Mouse (Mus musculus) kidney, embryonic 16.5 days (tissue): ENCODE measurements at regions not wholly inside any gene's neighbourhood (a gene's known extent, or its start where the extent isn't known, plus 50 kb on each side); places are given as distances from the start of the nearest gene placed in this dataset. TPM values are rescaled to one million over a fixed set of nuclear protein-coding genes. Genes with fewer than 3 reads are reported as not detected.

Source experiments
- ATAC-seq: fragments of 200-750 bp; cut with Nextera tagmentation; 2 replicates; pipeline ENCODE4 v1.8.0; 2017; ENCODE audit warnings: moderate TSS enrichment; ENCODE audit not compliant: low FRiP score, low TSS enrichment
- H3K27ac ChIP-seq: fragments of 300-500 bp; sonication (generic); 2 replicates; pipeline ENCODE4 v1.5.1; 2014; ENCODE audit warnings: low read length
- H3K27me3 ChIP-seq: fragments of 300-500 bp; sonication (generic); 2 replicates; pipeline ENCODE4 v1.6.1; 2014; ENCODE audit warnings: low read length, control low read depth, mixed read lengths; ENCODE audit not compliant: insufficient read depth
- H3K36me3 ChIP-seq: fragments of 300-500 bp; sonication (generic); 2 replicates; pipeline ENCODE4 v1.6.1; 2014; ENCODE audit warnings: low read length, control low read depth, mixed read lengths; ENCODE audit not compliant: insufficient read depth
- H3K4me1 ChIP-seq: fragments of 300-500 bp; sonication (generic); 2 replicates; pipeline ENCODE4 v1.6.1; 2014; ENCODE audit warnings: low read length, control low read depth, mixed read lengths; ENCODE audit not compliant: insufficient read depth
- H3K4me2 ChIP-seq: fragments of 300-500 bp; sonication (generic); replicated peaks from 2 replicates; pipeline ENCODE4 v1.6.1; 2014; ENCODE audit warnings: low read depth, low read length
- H3K4me3 ChIP-seq: fragments of 300-500 bp; sonication (generic); 2 replicates; pipeline ENCODE4 v1.5.1; 2014; ENCODE audit warnings: mild to moderate bottlenecking, low read length
- H3K9ac ChIP-seq: fragments of 300-500 bp; sonication (generic); replicated peaks from 2 replicates; pipeline ENCODE4 v1.6.1; 2014; ENCODE audit warnings: low read length
- H3K9me3 ChIP-seq: fragments of 300-500 bp; sonication (generic); 2 replicates; pipeline ENCODE4 v1.6.1; 2016; ENCODE audit warnings: low read length, control low read depth
- WGBS: fragments of 180-500 bp; shearing (Covaris S2); extraction: QIAGEN DNeasy Blood & Tissue Kit; methylation state at CpG from one replicate; pipeline ENCODE4 v1.1.7; 2014; 5-methylcytosine and 5-hydroxymethylcytosine counted together
- microRNA-seq: library from miRNA; unstranded; fragments of <30 nt; microRNA quantifications from one replicate; pipeline ENCODE4, GENCODE M21; 2016

- Histone ChIP-seq H3K9me3 (no peaks in the 10 kb centered on the region), H3K4me3 (no peak overlapping the region), H3K27me3 (no peaks in the 10 kb centered on the region), H3K4me1 (no peaks in the 10 kb centered on the region), H3K9ac (no peak overlapping the region), H3K4me2 (no peak overlapping the region), H3K36me3 (no peaks in the 10 kb centered on the region), H3K27ac (no peak overlapping the region)
- ATAC-seq, result 0 out of 2 replicates have a peak, but pooled peaks have one; percentile 51
- 24% methylated on average over 5 of the region's 5 CpGs for whole genome bisulfite sequencing
Observed at GRCm38 (mm10) chr12:94795913-94796615, 896.0 kb upstream of the Flrt2 start.

DNA sequence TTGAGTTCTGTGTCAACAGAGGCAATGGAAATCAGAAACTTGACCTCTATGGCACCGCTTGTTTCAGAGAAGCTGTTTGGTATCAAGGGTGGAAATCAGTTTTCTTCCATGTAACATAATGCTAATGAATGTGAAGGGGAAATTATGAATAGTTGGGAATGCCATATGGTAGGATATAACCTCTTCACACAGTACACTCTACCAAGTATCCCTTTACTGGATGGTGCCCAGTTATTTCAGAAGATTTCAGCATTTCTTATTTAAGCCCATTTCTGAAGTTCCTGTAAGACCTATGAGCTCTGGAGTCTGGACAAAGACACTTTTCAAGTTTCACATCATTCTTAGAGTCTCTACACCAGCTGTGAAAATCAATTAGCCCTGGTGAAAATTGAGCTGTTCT, 887.3 kb upstream of the Flrt2 start:
- Histone ChIP-seq H3K9me3 (no peaks in the 10 kb centered on the region), H3K4me1 (no peaks in the 10 kb centered on the region), H3K4me2 (no peak overlapping the region), H3K27ac (no peak overlapping the region), H3K36me3 (no peaks in the 10 kb centered on the region), H3K9ac (no peak overlapping the region), H3K27me3 (no peaks in the 10 kb centered on the region), H3K4me3 (no peak overlapping the region)
- ATAC-seq, result no peak
- WGBS, result 92% methylated on average over 1 of the region's 1 CpGs

DNA sequence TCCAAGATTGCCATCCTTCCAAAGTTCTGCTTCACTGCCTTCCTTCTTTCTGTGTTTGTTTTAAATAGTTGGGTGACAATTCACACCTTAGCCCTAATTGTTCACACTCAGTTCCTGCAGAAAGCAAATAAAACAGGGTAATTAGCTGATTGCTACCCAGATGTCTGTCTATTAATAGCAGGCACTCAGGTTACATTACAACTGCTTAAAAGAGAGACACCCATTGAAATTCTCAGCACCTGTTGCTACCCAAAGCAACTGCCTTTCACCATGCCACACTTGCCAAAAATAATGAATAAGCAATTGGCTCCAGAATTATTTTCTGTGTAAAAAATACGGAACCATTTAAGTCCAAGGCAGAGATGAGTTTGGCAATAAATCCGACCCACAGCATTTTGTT, 860.6 kb upstream of the Flrt2 start:
- H3K27ac ChIP-seq, result no peak overlapping the region
- ATAC-seq, result no peak
- H3K9me3 ChIP-seq, result no peaks in the 10 kb centered on the region
- H3K4me1 ChIP-seq, result no peaks in the 10 kb centered on the region
- H3K36me3 ChIP-seq, result no peaks in the 10 kb centered on the region
- WGBS, result 78% methylated on average over 2 of the region's 2 CpGs
- no peak overlapping the region for H3K4me2 ChIP-seq
- H3K9ac ChIP-seq, result no peak overlapping the region
- no peak overlapping the region for H3K4me3 ChIP-seq
- no peaks in the 10 kb centered on the region for H3K27me3 ChIP-seq

DNA sequence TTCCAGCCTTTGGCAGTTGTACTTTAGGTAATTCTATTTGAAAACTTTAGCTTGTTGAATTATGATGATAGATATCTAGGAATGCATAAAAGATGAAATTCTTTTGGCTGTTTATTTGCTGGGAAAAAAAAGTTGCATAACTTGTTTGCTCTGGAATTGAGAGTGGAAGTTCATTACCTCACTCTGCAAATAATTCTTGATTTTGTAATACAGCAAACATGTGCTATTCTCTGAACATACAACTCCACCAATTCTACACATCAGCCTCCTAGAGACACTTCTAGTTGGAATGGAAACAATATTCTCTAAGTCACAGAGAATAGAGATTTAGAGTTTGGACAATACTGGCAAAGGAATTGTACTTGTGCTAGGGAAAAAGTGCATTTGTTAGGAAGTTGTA, 829.3 kb upstream of the Flrt2 start:
- ATAC-seq, result no peak
- no peak overlapping the region for H3K4me2 ChIP-seq
- H3K27me3 ChIP-seq, result no peaks in the 10 kb centered on the region
- H3K4me1 ChIP-seq, result no peaks in the 10 kb centered on the region
- H3K4me3 ChIP-seq, result no peak overlapping the region
- no peak overlapping the region for H3K9ac ChIP-seq
- no peaks in the 10 kb centered on the region for H3K9me3 ChIP-seq
- H3K27ac ChIP-seq, result no peak overlapping the region
- no peaks in the 10 kb centered on the region for H3K36me3 ChIP-seq

DNA sequence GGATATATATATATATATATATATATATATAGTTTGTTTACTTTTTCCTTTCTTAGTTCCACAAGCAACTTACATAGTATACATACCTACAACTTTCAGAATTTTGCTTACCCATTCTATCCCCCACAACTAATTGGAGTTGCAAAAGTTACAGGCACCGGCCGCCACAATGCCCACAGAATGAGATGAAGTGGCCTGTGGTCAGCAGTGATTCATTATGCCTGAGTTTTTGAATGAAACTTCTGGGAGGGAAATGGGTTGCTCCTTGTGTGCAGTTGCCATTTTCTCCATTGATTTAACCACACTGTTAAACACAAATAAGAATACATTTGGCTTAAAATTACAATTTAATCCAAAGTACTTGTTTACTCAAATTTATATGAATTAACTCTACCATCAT, 781.2 kb upstream of the Flrt2 start:
- WGBS, result 96% methylated on average over 2 of the region's 2 CpGs
- Histone ChIP-seq H3K4me1 (no peaks in the 10 kb centered on the region), H3K9me3 (no peaks in the 10 kb centered on the region), H3K9ac (no peak overlapping the region), H3K4me3 (no peak overlapping the region), H3K4me2 (no peak overlapping the region), H3K27me3 (no peaks in the 10 kb centered on the region), H3K36me3 (no peaks in the 10 kb centered on the region), H3K27ac (no peak overlapping the region)
- no peak for ATAC-seq

GRCm38 (mm10) chr12:94943067-94943466, 749.0 kb upstream of the Flrt2 start:
- Histone ChIP-seq H3K9ac (no peak overlapping the region), H3K4me1 (no peaks in the 10 kb centered on the region), H3K4me2 (no peak overlapping the region), H3K27ac (no peak overlapping the region), H3K27me3 (no peaks in the 10 kb centered on the region), H3K4me3 (no peak overlapping the region), H3K9me3 (no peaks in the 10 kb centered on the region), H3K36me3 (no peaks in the 10 kb centered on the region)
- no peak for ATAC-seq
- WGBS, result 43% methylated on average over 6 of the region's 6 CpGs

Small RNA genes in the stretch of these regions (microRNA-seq; reads per million reads assigned to microRNA genes)
- not detected for gene Mir8099-2
